Mouse (Mus musculus) small intestine, adult 2 months (tissue): ENCODE results near the gene Rpp25l.
"Not testable (repeated sequence)": the region's sequence is repeated elsewhere in the genome, so short reads cannot be mapped to it uniquely, and the experiment has no call there.

Experiments
- CTCF ChIP-seq: fragments of 200-500 bp; IDR thresholded peaks from 2 replicates; pipeline ENCODE4 v1.5.1; 2012; ENCODE audit warnings: low read depth, mild to moderate bottlenecking, control low read depth, inconsistent platforms, low read length, moderate library complexity, mixed read lengths; ENCODE audit not compliant: insufficient replicate concordance, insufficient read length; ENCODE audit errors: extremely low read depth
- POLR2A ChIP-seq: fragments of 200-500 bp; IDR thresholded peaks from 2 replicates; pipeline ENCODE4 v1.6.1; 2012; ENCODE audit warnings: low read depth, mild to moderate bottlenecking, control low read depth, inconsistent platforms, low read length, moderate library complexity

GRCm38 (mm10) chr4:41699783-41700182 lies 13.6 kb downstream of the Rpp25l start, which contains the start of gene Il11ra1:
- TF ChIP-seq POLR2A, CTCF: not testable (repeated sequence)
